Mouse (Mus musculus): ENCODE measurements around the gene Cend1. TPM values are rescaled to one million over a fixed set of nuclear protein-coding genes. Genes with fewer than 3 reads are reported as not detected.
A peak's percentile ranks its signal among the peaks of the same experiment; 100 is the strongest.

The Cend1 gene
- 0.24 and 0.26 TPM in 2 replicates for polyA plus RNA-seq (2015; fragmentation: Nextera tagmentation; extraction: Ambion mirVana)

DNA sequence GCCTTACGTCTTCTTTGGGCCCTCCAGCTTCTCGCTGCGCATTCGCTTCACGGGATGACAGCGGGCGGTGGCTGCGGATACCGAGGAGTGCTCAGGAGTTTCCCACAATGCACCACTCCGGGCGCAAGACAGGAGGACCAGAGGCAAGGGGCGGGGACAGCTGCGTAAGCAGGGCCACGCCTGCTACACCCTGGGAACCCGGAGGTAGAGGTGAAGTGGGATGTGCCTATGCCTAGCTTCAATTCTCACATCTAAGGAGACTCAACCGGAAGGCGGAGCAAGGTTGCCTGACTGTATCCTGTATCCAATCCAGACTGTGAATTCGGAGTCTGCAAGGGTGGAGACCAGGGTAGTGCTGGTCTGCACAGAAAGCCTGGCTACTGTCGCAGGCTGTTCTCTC, at the start of gene Cend1:
Gene Cend1 (minus strand): TSS at position 182 of the 400 bp plus-strand sequence.
- DNase-seq (ENCODE audit: low spot score) = peak; percentile 38

- no peak for DNase-seq (ENCODE audit: low spot score)
Observed at GRCm38 (mm10) chr7:141478270-141478748, 49.0 kb upstream of the Cend1 start.

GRCm38 (mm10) chr7:141477578-141478269, 48.4 kb upstream of the Cend1 start:
- no peak for DNase-seq (ENCODE audit: low spot score)

DNA sequence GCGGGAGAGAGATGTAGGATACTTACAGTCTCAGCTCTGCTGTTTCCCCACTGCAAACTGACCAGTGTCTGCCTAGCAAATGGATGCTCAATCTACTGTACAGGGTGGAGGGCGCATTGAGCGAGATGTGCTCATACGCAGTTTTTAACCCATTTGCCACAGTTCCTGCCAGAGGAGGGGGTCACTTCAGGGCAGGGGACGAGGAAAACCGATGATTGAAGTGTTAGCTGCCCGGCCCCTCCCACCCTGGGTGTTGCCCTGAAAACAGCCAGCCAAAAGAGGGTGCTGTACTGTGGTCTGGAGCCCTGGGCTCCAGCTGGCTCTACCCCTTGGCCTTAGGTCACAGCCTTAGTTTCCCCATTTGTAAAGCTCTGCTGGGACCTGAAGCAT, 47.7 kb upstream of the Cend1 start:
- DNase-seq (ENCODE audit: low spot score) = no peak

DNA sequence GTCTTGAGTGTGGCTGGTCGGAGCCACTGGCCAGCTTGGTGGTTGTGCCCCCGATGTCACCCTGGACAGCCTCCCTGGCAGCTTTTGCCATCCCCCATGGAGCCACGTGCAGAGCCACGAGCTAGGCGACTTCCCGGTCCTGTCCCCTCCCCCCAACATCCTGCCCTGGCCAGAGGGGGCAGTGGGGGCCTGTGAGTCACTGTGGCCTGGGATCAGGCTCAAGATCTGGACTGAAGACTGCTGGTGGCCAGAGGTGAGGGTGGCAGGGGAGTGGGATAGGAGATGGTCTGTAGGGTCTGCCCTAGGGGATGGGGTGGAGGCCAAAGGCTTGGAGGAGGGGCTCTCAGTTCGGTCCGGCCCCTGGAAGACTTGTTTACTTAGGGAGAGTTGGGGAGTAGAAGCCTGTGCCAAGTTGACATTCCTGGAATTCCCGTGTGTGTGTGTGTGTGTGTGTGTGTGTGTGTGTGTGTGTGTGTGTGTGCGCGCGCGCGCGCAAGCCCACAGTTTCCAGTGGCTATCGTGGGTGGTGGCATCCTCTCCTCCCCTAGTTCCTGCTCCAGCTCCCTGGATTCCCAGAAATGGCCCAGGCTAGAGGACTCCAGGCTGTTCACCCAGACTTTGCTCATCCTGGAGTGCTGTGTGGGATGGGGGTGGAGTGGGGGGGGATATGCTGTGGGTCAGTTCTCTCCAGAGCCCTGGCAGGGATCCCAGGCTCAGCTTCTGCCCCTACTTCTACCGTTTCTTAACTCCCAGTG, 47.1 kb upstream of the Cend1 start:
- DNase-seq (ENCODE audit: low spot score) = no peak

GRCm38 (mm10) chr7:141475805-141476158, 46.5 kb upstream of the Cend1 start:
- DNase-seq (ENCODE audit: low spot score) = no peak

GRCm38 (mm10) chr7:141475011-141475804, 45.9 kb upstream of the Cend1 start, which contains the start of the genes Polr2l and Tspan4:
TSS of gene Polr2l (minus strand) at chr7:141475132.
TSS of gene Tspan4 (plus strand) at chr7:141475240.
- DNase-seq (ENCODE audit: low spot score) = peak; percentile 89

DNA sequence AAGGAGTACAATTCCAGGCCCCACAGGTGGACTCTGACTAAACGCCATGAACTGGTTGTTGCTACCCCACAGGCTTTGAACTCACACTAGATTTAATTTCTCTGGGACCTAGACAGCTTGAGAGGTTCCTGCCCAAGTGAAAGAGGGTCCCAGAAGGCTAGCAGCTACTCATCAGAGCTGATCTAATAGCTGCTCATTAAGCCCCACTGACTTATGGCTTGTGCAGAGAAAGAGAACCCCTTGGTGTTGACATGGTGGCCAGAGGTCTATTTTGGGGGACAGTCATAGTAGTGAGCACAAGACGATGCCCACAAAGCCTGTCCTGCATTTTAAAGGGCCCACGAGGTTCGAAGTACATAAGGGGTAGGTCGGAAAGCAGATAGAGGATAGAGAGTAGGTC, 44.9 kb upstream of the Cend1 start:
- no peak for DNase-seq (ENCODE audit: low spot score)

DNA sequence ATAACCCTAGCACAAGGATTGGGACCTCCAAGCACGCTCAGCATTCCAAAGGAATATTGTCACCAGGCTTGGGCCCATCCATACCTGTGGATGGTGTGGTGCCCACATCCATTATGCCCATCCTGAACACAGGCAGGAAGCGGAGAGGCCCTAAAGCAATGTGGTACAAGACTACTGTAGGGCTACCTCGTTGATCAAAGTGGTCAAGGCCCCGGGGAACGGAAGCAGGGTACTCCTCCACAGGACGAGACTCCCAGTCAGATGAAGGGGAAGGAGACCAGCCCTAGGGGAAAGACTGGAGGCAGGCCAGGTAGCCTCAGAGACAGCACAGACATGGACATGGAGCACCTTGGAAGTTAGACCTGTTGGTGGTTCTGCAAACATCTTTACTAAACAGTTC, 43.5 kb upstream of the Cend1 start:
- DNase-seq (ENCODE audit: low spot score) = no peak

GRCm38 (mm10) chr7:141472226-141472625, 42.9 kb upstream of the Cend1 start:
- no peak for DNase-seq (ENCODE audit: low spot score)

GRCm38 (mm10) chr7:141471236-141471635, 41.9 kb upstream of the Cend1 start:
- DNase-seq (ENCODE audit: low spot score) = no peak

GRCm38 (mm10) chr7:141470637-141470944, 41.3 kb upstream of the Cend1 start:
- no peak for DNase-seq (ENCODE audit: low spot score)

DNA sequence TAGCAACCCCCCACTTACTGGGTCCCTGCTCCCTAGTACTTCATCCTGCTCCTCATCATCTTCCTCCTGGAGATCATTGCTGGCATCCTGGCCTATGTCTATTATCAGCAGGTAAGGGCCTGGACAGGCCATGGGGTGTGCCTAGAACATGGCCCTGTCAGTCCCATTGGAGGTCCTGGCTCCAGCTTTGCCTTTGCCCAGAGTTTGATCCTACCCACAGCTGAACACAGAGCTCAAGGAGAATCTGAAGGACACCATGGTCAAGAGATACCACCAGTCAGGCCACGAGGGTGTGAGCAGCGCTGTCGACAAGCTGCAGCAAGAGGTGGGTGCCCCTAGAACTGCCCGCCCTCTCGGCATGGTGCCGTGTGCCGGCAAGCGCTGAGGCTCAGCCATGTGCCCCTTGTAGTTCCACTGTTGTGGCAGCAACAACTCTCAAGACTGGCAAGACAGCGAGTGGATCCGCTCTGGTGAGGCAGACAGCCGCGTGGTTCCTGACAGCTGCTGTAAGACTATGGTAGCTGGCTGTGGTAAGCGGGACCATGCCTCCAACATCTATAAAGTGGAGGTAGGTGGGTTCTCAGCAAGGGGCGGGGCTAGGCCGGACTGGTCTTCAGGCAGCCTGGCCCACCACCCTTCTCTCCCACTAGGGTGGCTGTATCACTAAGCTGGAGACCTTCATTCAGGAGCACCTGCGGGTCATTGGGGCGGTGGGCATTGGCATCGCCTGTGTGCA, 40.8 kb upstream of the Cend1 start:
- no peak for DNase-seq (ENCODE audit: low spot score)

- no peak for DNase-seq (ENCODE audit: low spot score)
Observed at GRCm38 (mm10) chr7:141469352-141469751, 40.1 kb upstream of the Cend1 start.

- peak; percentile 68 for DNase-seq (ENCODE audit: low spot score)
Observed at GRCm38 (mm10) chr7:141468522-141469211, 39.4 kb upstream of the Cend1 start.

DNA sequence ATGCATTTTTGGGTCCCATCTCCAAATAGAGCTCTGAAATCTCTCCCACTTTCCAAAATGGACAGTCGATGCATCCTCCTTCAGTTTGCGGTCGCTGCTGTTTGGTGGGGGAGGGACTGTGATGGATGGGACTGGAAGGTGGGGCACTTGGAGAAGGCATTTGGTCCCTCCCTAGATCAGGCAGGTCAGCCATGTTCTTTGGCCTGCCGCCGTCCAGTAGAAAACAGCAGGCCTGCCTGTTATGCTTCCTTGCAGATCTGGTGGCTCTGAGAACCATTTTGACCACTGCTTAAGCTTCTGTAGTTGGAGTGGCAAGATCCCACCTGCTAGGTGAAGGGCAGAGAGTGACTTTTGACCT, 38.9 kb upstream of the Cend1 start:
- no peak for DNase-seq (ENCODE audit: low spot score)

DNA sequence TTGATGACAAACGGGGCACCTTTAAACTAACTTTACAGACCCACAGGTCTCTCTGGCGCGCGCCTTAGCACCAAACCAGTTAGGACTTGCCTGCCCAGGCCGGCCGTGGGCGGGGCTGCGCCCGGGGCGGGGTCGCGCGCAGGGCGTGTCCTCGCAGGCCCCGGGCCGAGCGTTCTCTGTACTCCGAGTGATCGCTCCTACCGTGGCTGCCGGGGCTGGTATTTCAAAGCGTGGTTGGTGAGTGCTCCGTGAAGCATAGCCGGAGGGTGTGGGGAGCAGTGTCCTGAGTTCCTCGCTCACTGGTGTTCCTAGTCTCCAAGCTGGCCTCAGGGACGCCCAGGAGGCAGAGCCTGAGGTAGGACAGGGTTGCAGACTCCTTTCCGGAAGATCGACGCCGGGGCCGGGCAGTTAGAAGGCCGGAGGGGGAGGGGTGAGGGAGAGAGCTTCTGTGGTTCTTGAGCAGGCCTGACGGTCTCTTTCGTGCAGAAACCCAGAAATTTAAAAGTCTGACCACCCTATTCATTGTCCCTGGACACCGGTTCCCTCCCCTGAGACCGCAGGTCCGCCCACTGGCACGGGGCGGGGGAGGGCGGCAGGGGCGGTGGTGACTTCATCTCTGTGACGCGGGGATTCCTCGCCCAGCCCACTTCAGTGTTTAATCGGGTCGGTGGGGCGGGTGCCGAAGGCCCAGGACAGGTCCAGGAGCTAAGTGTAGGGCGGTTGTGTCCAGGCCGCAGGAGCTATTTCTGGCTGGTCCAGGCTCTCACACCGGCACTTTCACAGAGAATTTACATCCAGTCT, 38.1 kb upstream of the Cend1 start, which contains the start of gene Cd151:
Gene Cd151 (plus strand): TSS at position 163 of the 801 bp plus-strand sequence.
- peak; percentile 60 for DNase-seq (ENCODE audit: low spot score)

GRCm38 (mm10) chr7:141466607-141467148, 37.4 kb upstream of the Cend1 start:
- DNase-seq (ENCODE audit: low spot score) = no peak

DNA sequence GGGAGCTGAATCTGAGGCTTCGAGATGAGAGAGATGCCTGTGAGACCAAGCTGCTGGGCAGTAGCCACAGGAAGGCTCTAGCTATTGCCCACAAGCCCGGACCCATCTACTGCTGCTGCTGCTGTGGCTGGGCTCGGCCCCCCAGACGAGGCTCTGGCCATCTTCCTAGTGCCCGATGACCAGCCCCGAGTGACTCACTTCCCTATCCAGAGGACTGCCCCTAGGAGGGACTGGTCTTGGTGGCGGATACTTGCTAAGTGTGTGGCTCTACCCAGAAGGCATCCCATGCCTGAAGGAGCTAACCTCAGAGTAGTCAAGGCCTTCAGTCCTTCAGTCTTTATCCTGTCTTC, 36.7 kb upstream of the Cend1 start:
- DNase-seq (ENCODE audit: low spot score) = no peak

All from thymus, postnatal 0 days (tissue).